Mouse (Mus musculus): ENCODE results near the gene Elavl3. TPM values are rescaled to one million over a fixed set of nuclear protein-coding genes. Genes with fewer than 3 reads are reported as not detected.

The Elavl3 gene
- polyA plus RNA-seq, 1 experiment, result 0.02 TPM

- H3K27me3 ChIP-seq (ENCODE audit: control insufficient read depth, insufficient read depth, insufficient read length), result no peaks in the 10 kb centered on the region
- no peak for TF ChIP-seq MYOG (IDR thresholded peaks at IDR 0.05; ENCODE audit: control insufficient read depth, extremely low read depth, insufficient read length)
- TF ChIP-seq CEBPB (IDR thresholded peaks at IDR 0.05; ENCODE audit: low read depth), result no peak
- peak; percentile 53 for TF ChIP-seq CTCF (IDR thresholded peaks at IDR 0.05; ENCODE audit: control insufficient read depth, insufficient read depth, insufficient read length)
- no peak for TF ChIP-seq USF1 (IDR thresholded peaks at IDR 0.05; ENCODE audit: low read depth)
- H3K79me3 ChIP-seq (ENCODE audit: low read depth), result no peaks in the 10 kb centered on the region
- H3ac ChIP-seq (ENCODE audit: control insufficient read depth, insufficient read length, low read depth), result no peak overlapping the region
- peaks cover 26% of the 10 kb centered on the region for H3K36me3 ChIP-seq (ENCODE audit: control insufficient read depth, insufficient read depth)
- no peak overlapping the region for H3K4me3 ChIP-seq (ENCODE audit: insufficient read depth, poor library complexity, severe bottlenecking)
- H3K79me2 ChIP-seq (ENCODE audit: control insufficient read depth, insufficient read depth), result no peaks in the 10 kb centered on the region
Observed at GRCm38 (mm10) chr9:22066433-22066832, 14.6 kb upstream of the Elavl3 start.

GRCm38 (mm10) chr9:22065642-22066041 is 13.8 kb upstream of the Elavl3 start:
- no peaks in the 10 kb centered on the region for H3K79me2 ChIP-seq (ENCODE audit: control insufficient read depth, insufficient read depth)
- H3K27me3 ChIP-seq (ENCODE audit: control insufficient read depth, insufficient read depth, insufficient read length), result no peaks in the 10 kb centered on the region
- no peak overlapping the region for H3ac ChIP-seq (ENCODE audit: control insufficient read depth, insufficient read length, low read depth)
- no peaks in the 10 kb centered on the region for H3K79me3 ChIP-seq (ENCODE audit: low read depth)
- no peak overlapping the region for H3K4me3 ChIP-seq (ENCODE audit: insufficient read depth, poor library complexity, severe bottlenecking)
- H3K36me3 ChIP-seq (ENCODE audit: control insufficient read depth, insufficient read depth), result peaks cover 26% of the 10 kb centered on the region
- no peak for TF ChIP-seq USF1 (IDR thresholded peaks at IDR 0.05; ENCODE audit: low read depth)
- no peak for TF ChIP-seq MYOG (IDR thresholded peaks at IDR 0.05; ENCODE audit: control insufficient read depth, extremely low read depth, insufficient read length)
- no peak for TF ChIP-seq FOSL1 (IDR thresholded peaks at IDR 0.05; ENCODE audit: insufficient read depth, low read length, poor library complexity, severe bottlenecking)
- TF ChIP-seq MAX (IDR thresholded peaks at IDR 0.05), result no peak
- TF ChIP-seq CEBPB (IDR thresholded peaks at IDR 0.05; ENCODE audit: low read depth), result no peak
- no peak for TF ChIP-seq CTCF (IDR thresholded peaks at IDR 0.05; ENCODE audit: control insufficient read depth, insufficient read depth, insufficient read length)
- TF ChIP-seq MYOD1 (IDR thresholded peaks at IDR 0.05; ENCODE audit: control insufficient read depth, insufficient read length, low read depth), result no peak

GRCm38 (mm10) chr9:22064341-22064740 is 12.5 kb upstream of the Elavl3 start:
- no peaks in the 10 kb centered on the region for H3K79me2 ChIP-seq (ENCODE audit: control insufficient read depth, insufficient read depth)
- H3K36me3 ChIP-seq (ENCODE audit: control insufficient read depth, insufficient read depth), result peaks cover 26% of the 10 kb centered on the region
- no peak overlapping the region for H3K4me3 ChIP-seq (ENCODE audit: insufficient read depth, poor library complexity, severe bottlenecking)
- TF ChIP-seq MAX (IDR thresholded peaks at IDR 0.05) (no peak), CEBPB (IDR thresholded peaks at IDR 0.05; ENCODE audit: low read depth) (no peak), MYOD1 (IDR thresholded peaks at IDR 0.05; ENCODE audit: control insufficient read depth, insufficient read length, low read depth) (no peak), FOSL1 (IDR thresholded peaks at IDR 0.05; ENCODE audit: insufficient read depth, low read length, poor library complexity, severe bottlenecking) (no peak)
- no peaks in the 10 kb centered on the region for H3K27me3 ChIP-seq (ENCODE audit: control insufficient read depth, insufficient read depth, insufficient read length)
- H3ac ChIP-seq (ENCODE audit: control insufficient read depth, insufficient read length, low read depth), result no peak overlapping the region
- no peaks in the 10 kb centered on the region for H3K79me3 ChIP-seq (ENCODE audit: low read depth)

GRCm38 (mm10) chr9:22061339-22061738 is 9.5 kb upstream of the Elavl3 start:
- no peak overlapping the region for H3ac ChIP-seq (ENCODE audit: control insufficient read depth, insufficient read length, low read depth)
- H3K79me2 ChIP-seq (ENCODE audit: control insufficient read depth, insufficient read depth), result no peaks in the 10 kb centered on the region
- H3K36me3 ChIP-seq (ENCODE audit: control insufficient read depth, insufficient read depth), result peaks cover 27% of the 10 kb centered on the region
- H3K4me3 ChIP-seq (ENCODE audit: insufficient read depth, poor library complexity, severe bottlenecking), result no peak overlapping the region
- no peaks in the 10 kb centered on the region for H3K79me3 ChIP-seq (ENCODE audit: low read depth)
- TF ChIP-seq CTCF (IDR thresholded peaks at IDR 0.05; ENCODE audit: control insufficient read depth, insufficient read depth, insufficient read length) (no peak), CEBPB (IDR thresholded peaks at IDR 0.05; ENCODE audit: low read depth) (no peak), MYOD1 (IDR thresholded peaks at IDR 0.05; ENCODE audit: control insufficient read depth, insufficient read length, low read depth) (no peak)
- H3K27me3 ChIP-seq (ENCODE audit: control insufficient read depth, insufficient read depth, insufficient read length), result no peaks in the 10 kb centered on the region

DNA sequence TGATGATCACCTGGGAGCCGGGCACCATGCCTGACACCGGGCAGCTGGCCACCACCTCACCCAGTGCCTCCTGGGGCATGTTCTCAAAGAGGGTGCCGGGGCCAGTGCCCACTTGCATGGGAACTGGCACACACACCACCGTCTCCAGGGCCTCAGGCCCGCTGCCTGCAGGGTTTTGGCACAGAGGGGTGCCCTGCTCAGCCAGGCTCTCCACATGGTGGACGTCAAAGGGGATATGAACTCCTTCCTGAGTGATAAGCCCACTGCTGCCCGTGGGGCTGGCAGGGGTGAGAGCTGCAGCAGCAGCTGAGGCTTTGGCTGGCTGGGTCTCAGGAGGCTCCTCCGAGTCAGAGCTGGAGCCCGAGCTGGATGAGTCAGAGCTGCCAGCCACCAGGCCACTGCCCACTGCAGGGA is 6.2 kb upstream of the Elavl3 start:
- no peak for TF ChIP-seq MAX (IDR thresholded peaks at IDR 0.05)
- TF ChIP-seq MYOD1 (IDR thresholded peaks at IDR 0.05; ENCODE audit: control insufficient read depth, insufficient read length, low read depth), result peak; percentile 39
- Histone ChIP-seq H3ac (ENCODE audit: control insufficient read depth, insufficient read length, low read depth) (peak overlapping the region; percentile 12), H3K79me3 (ENCODE audit: low read depth) (no peaks in the 10 kb centered on the region), H3K79me2 (ENCODE audit: control insufficient read depth, insufficient read depth) (no peaks in the 10 kb centered on the region), H3K36me3 (ENCODE audit: control insufficient read depth, insufficient read depth) (peaks cover 7% of the 10 kb centered on the region), H3K27me3 (ENCODE audit: control insufficient read depth, insufficient read depth, insufficient read length) (no peaks in the 10 kb centered on the region), H3K4me3 (ENCODE audit: insufficient read depth, poor library complexity, severe bottlenecking) (no peak overlapping the region)

- no peaks in the 10 kb centered on the region for H3K79me3 ChIP-seq (ENCODE audit: low read depth)
- H3K79me2 ChIP-seq (ENCODE audit: control insufficient read depth, insufficient read depth), result no peaks in the 10 kb centered on the region
- H3K36me3 ChIP-seq (ENCODE audit: control insufficient read depth, insufficient read depth), result peaks cover 7% of the 10 kb centered on the region
- H3K27me3 ChIP-seq (ENCODE audit: control insufficient read depth, insufficient read depth, insufficient read length), result peaks cover 7% of the 10 kb centered on the region
- no peak for TF ChIP-seq USF1 (IDR thresholded peaks at IDR 0.05; ENCODE audit: low read depth)
- TF ChIP-seq MAX (IDR thresholded peaks at IDR 0.05), result no peak
- TF ChIP-seq MYOG (IDR thresholded peaks at IDR 0.05; ENCODE audit: control insufficient read depth, extremely low read depth, insufficient read length), result no peak
- no peak for TF ChIP-seq FOSL1 (IDR thresholded peaks at IDR 0.05; ENCODE audit: insufficient read depth, low read length, poor library complexity, severe bottlenecking)
- no peak for TF ChIP-seq CEBPB (IDR thresholded peaks at IDR 0.05; ENCODE audit: low read depth)
- TF ChIP-seq MYOD1 (IDR thresholded peaks at IDR 0.05; ENCODE audit: control insufficient read depth, insufficient read length, low read depth), result no peak
- no peak for TF ChIP-seq CTCF (IDR thresholded peaks at IDR 0.05; ENCODE audit: control insufficient read depth, insufficient read depth, insufficient read length)
- no peak overlapping the region for H3ac ChIP-seq (ENCODE audit: control insufficient read depth, insufficient read length, low read depth)
- no peak overlapping the region for H3K4me3 ChIP-seq (ENCODE audit: insufficient read depth, poor library complexity, severe bottlenecking)
Observed at GRCm38 (mm10) chr9:22057031-22057517, 5.3 kb upstream of the Elavl3 start.

Data from C2C12 (cell line).